Mouse (Mus musculus) splenic B cell, adult 2 months (primary cell): ENCODE data around the gene Cela3a.
A peak's percentile ranks its signal among the peaks of the same experiment; 100 is the strongest.
"Not testable (repeated sequence)": the region's sequence is repeated elsewhere in the genome, so short reads cannot be mapped to it uniquely, and the experiment has no call there.

Source experiments
- DNase-seq: peaks from one replicate; pipeline ENCODE4 v3.0.0-alpha.2; 2011; ENCODE audit warnings: low read depth, low spot score
- H3K27me3 ChIP-seq: 2 replicates; pipeline ENCODE4 v1.6.1; 2012; ENCODE audit warnings: mild to moderate bottlenecking, low read length, moderate library complexity, mixed read lengths; ENCODE audit not compliant: control insufficient read depth, poor library complexity, insufficient read depth, severe bottlenecking
- H3K36me3 ChIP-seq: 2 replicates; pipeline ENCODE4 v1.6.1; 2012; ENCODE audit warnings: mild to moderate bottlenecking, low read length, moderate library complexity, mixed read lengths; ENCODE audit not compliant: control insufficient read depth, poor library complexity, insufficient read depth, severe bottlenecking

Cela3a gene

DNA sequence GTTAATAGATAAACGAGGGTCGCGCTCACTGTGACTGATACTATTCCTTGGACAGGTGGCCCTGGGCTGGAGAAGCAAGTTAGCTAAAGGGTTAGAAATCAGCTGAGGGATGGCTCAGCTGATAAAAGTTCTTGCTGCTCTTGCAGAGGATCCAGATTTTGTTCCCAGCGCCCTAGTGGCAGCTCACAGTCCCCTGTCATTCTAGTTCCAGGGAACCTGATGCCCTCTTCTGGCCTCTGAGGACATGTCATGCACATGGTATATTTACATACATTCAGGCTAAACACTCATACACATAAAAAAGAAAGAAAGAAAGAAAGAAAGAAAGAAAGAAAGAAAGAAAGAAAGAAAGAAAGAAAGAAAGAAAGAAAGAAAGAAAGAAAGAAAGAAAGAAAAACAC, 31.7 kb upstream of the Cela3a start:
- DNase-seq: peak; percentile 20
- Histone ChIP-seq H3K27me3 (no peaks in the 10 kb centered on the region), H3K36me3 (no peaks in the 10 kb centered on the region)

DNA sequence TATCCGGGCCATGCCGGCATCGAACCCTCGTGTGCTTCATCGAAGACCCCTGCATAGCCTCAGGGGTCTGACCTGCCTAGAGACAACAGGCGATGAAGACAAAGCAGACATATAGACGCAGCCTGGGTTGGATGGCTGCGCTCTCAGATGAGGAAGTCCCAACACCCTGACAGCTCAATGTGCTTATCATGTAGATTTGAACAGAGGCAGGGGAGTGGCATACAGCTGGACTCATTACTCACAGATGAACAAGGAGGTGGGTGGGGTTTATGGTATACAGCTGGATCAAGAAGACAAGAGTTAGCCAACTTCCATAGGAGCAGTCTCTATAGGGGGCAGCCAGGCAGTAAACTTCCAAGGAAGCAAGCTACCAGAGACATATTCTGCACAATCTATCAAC, 29.3 kb upstream of the Cela3a start:
- Histone ChIP-seq H3K27me3 (no peaks in the 10 kb centered on the region), H3K36me3 (no peaks in the 10 kb centered on the region)
- DNase-seq: no peak

GRCm38 (mm10) chr4:137436979-137437669, 27.5 kb upstream of the Cela3a start:
- Histone ChIP-seq H3K36me3 (no peaks in the 10 kb centered on the region), H3K27me3 (no peaks in the 10 kb centered on the region)
- DNase-seq: no peak

GRCm38 (mm10) chr4:137432700-137433550, 23.3 kb upstream of the Cela3a start:
- not testable (repeated sequence) for H3K36me3 ChIP-seq, H3K27me3 ChIP-seq, DNase-seq

DNA sequence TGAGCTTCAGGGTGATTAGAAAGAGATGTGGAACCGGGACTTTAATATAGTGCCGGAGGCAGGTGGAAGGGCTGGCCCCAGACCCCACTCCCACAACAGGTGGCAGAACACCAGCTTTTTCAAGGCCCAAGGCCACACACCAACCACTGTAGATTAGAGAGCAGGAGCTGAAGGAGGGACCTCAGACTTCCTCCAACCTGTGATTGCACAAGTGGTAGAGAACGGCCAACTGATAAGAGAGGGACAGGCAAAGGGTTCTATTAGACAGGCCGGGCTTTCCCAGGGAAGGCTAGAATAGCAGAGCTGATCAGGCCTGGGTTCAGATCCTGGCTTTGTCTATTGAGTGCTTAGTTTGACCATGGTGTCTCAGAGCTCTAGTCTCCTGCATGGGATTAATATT, 20.9 kb upstream of the Cela3a start, which contains the start of gene Cela3b:
Gene Cela3b (minus strand): TSS at position 39 of the 400 bp plus-strand sequence.
- H3K27me3 ChIP-seq: no peaks in the 10 kb centered on the region
- no peaks in the 10 kb centered on the region for H3K36me3 ChIP-seq
- DNase-seq: no peak

DNA sequence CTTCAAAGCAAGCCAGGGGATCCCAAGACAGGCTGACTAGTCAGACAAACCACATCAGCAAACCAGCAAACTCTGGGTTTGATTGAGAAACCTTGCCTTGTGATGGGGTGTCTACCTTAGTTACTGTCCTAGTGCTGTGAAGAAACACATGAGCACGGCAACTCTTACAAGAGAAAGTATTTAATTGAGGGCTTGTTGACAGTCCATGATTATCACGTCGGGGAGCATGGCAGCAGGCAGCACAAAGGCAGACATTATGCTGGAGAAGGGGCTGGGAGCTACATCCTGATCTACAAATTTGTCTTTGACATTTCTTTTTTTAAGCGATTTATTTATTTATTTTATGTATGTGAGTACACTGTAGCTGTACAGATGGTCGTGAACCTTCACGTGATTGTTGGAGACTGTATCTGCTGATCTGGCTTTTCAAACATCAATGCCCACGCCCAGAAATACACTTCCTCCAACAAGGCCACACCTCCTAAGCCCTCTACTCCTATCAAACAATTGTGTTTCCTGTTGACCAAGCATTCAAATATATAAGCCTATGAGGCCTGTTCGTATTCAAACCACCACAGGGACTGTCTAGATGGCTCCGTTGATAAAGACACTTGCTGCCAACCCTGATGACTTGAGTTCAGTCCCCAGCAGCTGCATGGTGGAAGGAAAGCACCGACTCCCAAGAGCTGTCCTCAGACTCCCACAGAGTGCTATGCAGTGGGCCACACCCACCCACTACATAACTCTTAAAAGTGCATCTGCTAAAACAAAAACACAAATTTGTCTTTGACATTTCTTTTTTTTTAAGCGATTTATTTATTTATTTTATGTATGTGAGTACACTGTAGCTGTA, 8.3 kb upstream of the Cela3a start:
- H3K36me3 ChIP-seq: no peaks in the 10 kb centered on the region
- DNase-seq: no peak

GRCm38 (mm10) chr4:137414936-137415335, 5.3 kb upstream of the Cela3a start:
- no peak for DNase-seq
- Histone ChIP-seq H3K36me3 (no peaks in the 10 kb centered on the region), H3K27me3 (no peaks in the 10 kb centered on the region)

More for the DNA sequence above, 8.3 kb upstream of the Cela3a start:
- no peaks in the 10 kb centered on the region for H3K27me3 ChIP-seq

DNA sequence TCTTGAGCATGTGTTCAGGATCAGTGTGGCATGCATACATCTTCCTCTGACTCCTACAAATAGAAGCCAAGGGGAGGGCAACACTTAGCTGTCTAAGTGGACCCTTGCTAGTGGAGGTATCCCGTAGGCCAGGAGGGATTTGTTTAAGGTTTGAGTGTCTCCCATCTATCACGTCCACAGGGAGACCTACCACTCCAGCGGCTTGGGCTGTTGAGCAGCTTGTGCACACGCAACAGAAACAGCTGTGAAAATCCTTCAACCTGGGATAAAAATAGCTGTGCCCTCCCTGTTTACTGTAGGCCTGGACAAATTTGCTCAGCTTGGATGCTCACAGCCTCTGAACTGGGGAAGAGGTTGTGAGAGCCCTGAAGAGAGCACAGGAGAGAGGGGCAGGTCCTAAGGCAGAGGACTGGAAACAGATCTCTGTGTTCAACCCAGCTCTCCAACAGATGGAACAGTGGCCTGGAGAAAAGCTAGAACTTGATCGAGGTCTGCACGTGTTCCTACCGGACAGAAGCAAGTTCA, 2.7 kb upstream of the Cela3a start:
- H3K36me3 ChIP-seq, H3K27me3 ChIP-seq, DNase-seq: not testable (repeated sequence)

- H3K27me3 ChIP-seq: no peaks in the 10 kb centered on the region
- no peak for DNase-seq
- H3K36me3 ChIP-seq: no peaks in the 10 kb centered on the region
These were observed 4.0 kb downstream of the Cela3a start for GRCm38 (mm10) chr4:137405571-137405970.

DNA sequence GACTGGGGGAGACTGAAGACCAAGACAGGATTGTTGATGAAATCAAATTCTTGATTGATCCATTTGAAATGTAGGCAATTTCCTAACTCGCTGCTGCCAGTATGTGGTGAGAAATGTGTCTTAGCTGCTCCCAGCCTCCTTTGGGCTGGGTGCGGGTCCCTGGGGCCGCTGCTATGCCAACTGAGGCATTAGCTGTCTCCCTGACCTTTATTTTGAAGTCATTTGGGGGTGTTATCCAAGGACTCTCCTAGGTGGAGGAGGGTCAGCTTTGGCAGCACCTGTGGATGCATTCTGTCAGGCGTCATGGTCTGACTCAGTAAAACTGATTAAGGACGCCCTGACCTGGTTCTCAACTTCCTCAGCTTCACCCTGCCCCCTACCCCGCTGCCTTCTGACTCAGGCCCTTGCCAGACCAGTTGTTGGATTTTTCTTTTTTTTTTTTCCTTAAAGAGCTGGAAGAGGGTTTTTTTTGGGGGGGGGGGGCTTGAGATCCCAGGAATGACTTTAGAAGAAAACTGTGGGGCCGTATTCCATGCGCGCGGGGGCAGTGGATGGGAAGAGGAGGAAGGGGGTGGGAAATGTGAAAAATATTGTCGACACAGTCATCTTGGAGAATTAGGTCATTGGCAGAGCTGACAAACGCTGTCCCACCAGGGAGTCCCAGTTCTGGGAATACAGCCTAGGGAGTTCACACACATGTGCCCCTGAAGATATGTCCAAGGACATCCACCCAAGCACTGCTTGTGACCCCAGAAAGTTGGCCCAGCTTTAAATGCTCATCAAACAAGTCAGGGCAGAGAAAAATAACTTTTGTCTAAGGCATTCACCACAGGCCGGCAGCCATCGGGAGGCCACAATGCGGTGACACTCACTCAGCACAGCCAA, 12.7 kb downstream of the Cela3a start:
- no peaks in the 10 kb centered on the region for H3K27me3 ChIP-seq
- no peaks in the 10 kb centered on the region for H3K36me3 ChIP-seq
- no peak for DNase-seq

DNA sequence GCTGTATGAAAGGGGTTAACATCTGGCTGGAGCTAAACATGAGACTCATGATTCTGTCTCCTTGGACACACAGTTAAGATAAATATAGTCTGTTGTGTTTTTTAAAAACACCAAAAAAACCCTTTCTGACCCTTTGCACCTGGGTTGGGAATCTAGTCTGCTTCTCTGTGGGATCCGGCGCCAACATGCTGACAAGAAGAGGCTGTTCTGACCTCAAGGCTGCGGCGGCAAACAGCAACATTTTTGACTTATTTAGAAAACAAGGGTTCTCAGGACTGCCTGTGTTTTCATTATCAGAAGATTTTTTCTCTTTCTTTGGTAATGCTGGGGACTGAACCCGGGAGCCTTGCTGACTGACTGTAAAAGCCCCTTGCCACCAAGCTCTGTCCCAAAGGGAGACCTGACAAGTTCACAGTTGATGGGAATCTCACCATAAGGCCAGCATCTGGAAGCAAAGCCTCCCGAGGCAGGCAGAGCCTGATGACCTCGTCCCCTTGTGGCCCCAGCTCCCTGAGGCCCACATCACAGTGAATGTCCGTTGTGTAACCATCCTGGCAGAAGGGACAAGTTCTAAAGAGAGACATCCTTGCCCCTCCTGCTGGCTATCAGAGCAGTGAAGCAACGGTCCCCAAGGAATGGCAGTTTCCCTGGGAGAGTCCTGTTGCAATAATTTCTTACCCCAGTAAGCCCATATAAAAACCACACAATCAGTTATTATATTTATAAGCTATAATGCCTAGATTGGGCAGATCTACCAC, 16.0 kb downstream of the Cela3a start:
- Histone ChIP-seq H3K27me3 (no peaks in the 10 kb centered on the region), H3K36me3 (no peaks in the 10 kb centered on the region)
- DNase-seq: no peak

DNA sequence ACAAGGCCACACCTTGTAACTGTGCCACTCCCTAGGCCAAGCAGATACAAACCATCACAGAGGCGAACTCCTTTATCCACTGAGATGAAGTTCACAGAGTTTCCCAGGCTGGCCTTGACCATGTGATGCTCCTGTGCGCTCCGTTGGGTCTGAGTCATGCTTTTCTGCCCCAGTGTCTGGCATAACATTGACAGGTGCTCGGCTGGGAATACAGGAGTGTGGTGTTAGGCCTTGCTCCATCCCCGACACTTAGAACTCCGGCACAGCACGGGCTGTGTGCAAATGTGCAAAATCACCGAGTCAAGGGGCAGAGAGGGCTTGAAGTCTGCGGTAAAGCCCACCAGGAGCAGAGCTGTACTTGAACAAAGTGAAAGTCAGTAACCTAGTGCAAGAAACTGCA, 16.7 kb downstream of the Cela3a start:
- Histone ChIP-seq H3K36me3 (no peaks in the 10 kb centered on the region), H3K27me3 (no peaks in the 10 kb centered on the region)
- DNase-seq: no peak

- H3K27me3 ChIP-seq: no peaks in the 10 kb centered on the region
- DNase-seq: peak; percentile 57
- no peaks in the 10 kb centered on the region for H3K36me3 ChIP-seq
These were observed 18.3 kb downstream of the Cela3a start for GRCm38 (mm10) chr4:137391287-137391686.
